Mouse (Mus musculus) urinary bladder, postnatal 36 days (tissue): ENCODE measurements at regions not wholly inside any gene's neighbourhood (a gene's known extent, or its start where the extent isn't known, plus 50 kb on each side); places are given as distances from the start of the nearest gene placed in this dataset.

Source experiments
- DNase-seq, 2 experiments: peaks; one replicate each; pipeline ENCODE4 v3.0.0; 2022; ENCODE audit warnings: low spot score in 2 of 2, mixed read lengths in 1 of 2

- DNase-seq: no peak
Observed at GRCm38 (mm10) chr6:81586441-81587117, 336.9 kb upstream of the Gcfc2 start.

- no peak for DNase-seq
Observed at GRCm38 (mm10) chr6:81589727-81590126, 333.7 kb upstream of the Gcfc2 start.

- no peak for DNase-seq
Observed at GRCm38 (mm10) chr6:81595926-81596325, 327.5 kb upstream of the Gcfc2 start.

- DNase-seq: no peak
Observed at GRCm38 (mm10) chr6:81608637-81609036, 314.8 kb upstream of the Gcfc2 start.

GRCm38 (mm10) chr6:81611980-81612379 lies 311.5 kb upstream of the Gcfc2 start:
- no peak for DNase-seq

GRCm38 (mm10) chr6:81618018-81618417 lies 305.5 kb upstream of the Gcfc2 start:
- no peak for DNase-seq

- DNase-seq: no peak
Observed at GRCm38 (mm10) chr6:81621028-81621427, 302.4 kb upstream of the Gcfc2 start.

- DNase-seq: no peak
Observed at GRCm38 (mm10) chr6:81622714-81623113, 300.8 kb upstream of the Gcfc2 start.

- DNase-seq: no peak
Observed at GRCm38 (mm10) chr6:81625016-81625415, 298.5 kb upstream of the Gcfc2 start.

GRCm38 (mm10) chr6:81633586-81633985 lies 289.9 kb upstream of the Gcfc2 start:
- DNase-seq: no peak

- DNase-seq: no peak
Observed at GRCm38 (mm10) chr6:81647615-81648375, 275.7 kb upstream of the Gcfc2 start.

GRCm38 (mm10) chr6:81651856-81652255 lies 271.6 kb upstream of the Gcfc2 start:
- no peak for DNase-seq

GRCm38 (mm10) chr6:81655205-81655604 lies 268.3 kb upstream of the Gcfc2 start:
- no peak for DNase-seq

- no peak for DNase-seq
Observed at GRCm38 (mm10) chr6:81660478-81661395, 262.7 kb upstream of the Gcfc2 start.

GRCm38 (mm10) chr6:81668944-81669343 lies 254.5 kb upstream of the Gcfc2 start:
- DNase-seq: no peak

- DNase-seq: no peak
Observed at GRCm38 (mm10) chr6:81673316-81673715, 250.2 kb upstream of the Gcfc2 start.

- no peak for DNase-seq
Observed at GRCm38 (mm10) chr6:81697284-81697683, 226.2 kb upstream of the Gcfc2 start.

GRCm38 (mm10) chr6:81698173-81698572 lies 225.3 kb upstream of the Gcfc2 start:
- no peak for DNase-seq

- no peak for DNase-seq
Observed at GRCm38 (mm10) chr6:81714867-81715266, 208.6 kb upstream of the Gcfc2 start.

GRCm38 (mm10) chr6:81716371-81716770 lies 207.1 kb upstream of the Gcfc2 start:
- DNase-seq: no peak

- DNase-seq: no peak
Observed at GRCm38 (mm10) chr6:81724601-81725545, 198.6 kb upstream of the Gcfc2 start.
